Mouse (Mus musculus) embryonic facial prominence, embryonic 14.5 days (tissue): ENCODE data around the gene 9930022D16Rik. TPM values are rescaled to one million over a fixed set of nuclear protein-coding genes. Genes with fewer than 3 reads are reported as not detected.

Experiments used
- ATAC-seq: fragments of 200-750 bp; cut with Nextera tagmentation; 2 replicates; pipeline ENCODE4 v1.8.0; 2017; ENCODE audit warnings: low read depth, moderate number of reproducible peaks, moderate TSS enrichment
- DNase-seq: peaks from one replicate; pipeline ENCODE4 v3.0.0-alpha.2; 2015; ENCODE audit warnings: low spot score
- H3K27ac ChIP-seq: fragments of 300-500 bp; sonication (generic); replicated peaks from 2 replicates; pipeline ENCODE4 v1.5.1; 2014; ENCODE audit warnings: low read depth, mild to moderate bottlenecking, low read length, moderate library complexity
- H3K27me3 ChIP-seq: fragments of 300-500 bp; sonication (generic); replicated peaks from 2 replicates; pipeline ENCODE4 v1.6.1; 2014; ENCODE audit warnings: low read length; ENCODE audit not compliant: control insufficient read depth, insufficient read depth
- H3K36me3 ChIP-seq: fragments of 300-500 bp; sonication (generic); 2 replicates; pipeline ENCODE4 v1.6.1; 2014; ENCODE audit warnings: low read length, mixed read lengths; ENCODE audit not compliant: control insufficient read depth, insufficient read depth
- H3K4me1 ChIP-seq: fragments of 300-500 bp; sonication (generic); 2 replicates; pipeline ENCODE4 v1.6.1; 2014; ENCODE audit warnings: antibody characterized with exemption, low read length; ENCODE audit not compliant: control insufficient read depth, insufficient read depth
- H3K4me2 ChIP-seq: fragments of 300-500 bp; sonication (generic); 2 replicates; pipeline ENCODE4 v1.6.1; 2014; ENCODE audit warnings: low read depth, mild to moderate bottlenecking, low read length, moderate library complexity, mixed read lengths
- H3K4me3 ChIP-seq: fragments of 300-500 bp; sonication (generic); 2 replicates; pipeline ENCODE4 v1.5.1; 2014; ENCODE audit warnings: low read depth, mild to moderate bottlenecking, low read length
- H3K9ac ChIP-seq: fragments of 300-500 bp; sonication (generic); 2 replicates; pipeline ENCODE4 v1.6.1; 2014; ENCODE audit warnings: low read depth, mild to moderate bottlenecking, low read length, moderate library complexity, mixed read lengths
- H3K9me3 ChIP-seq: fragments of 300-500 bp; sonication (generic); 2 replicates; pipeline ENCODE4 v1.6.1; 2016; ENCODE audit warnings: low read length; ENCODE audit not compliant: control insufficient read depth
- WGBS: fragments of 180-500 bp; shearing (Covaris S2); extraction: QIAGEN DNeasy Blood & Tissue Kit; methylation state at CpG from one replicate; pipeline ENCODE4 v1.1.7; 2014; 5-methylcytosine and 5-hydroxymethylcytosine counted together
- polyA plus RNA-seq: library from polyadenylated mRNA; unstranded; fragments of >200 nt; fragmentation: Nextera tagmentation; extraction: Ambion mirVana; gene quantifications from 2 replicates; pipeline ENCODE4 v1.2.1, GENCODE M21; 2014

The 9930022D16Rik gene
- polyA plus RNA-seq, 1 experiment from 2014 or later: 0.08 TPM

GRCm38 (mm10) chr11:109395291-109395690, 18.4 kb upstream of the 9930022D16Rik start:
- H3K27me3 ChIP-seq: no peaks in the 10 kb centered on the region
- no peak overlapping the region for H3K27ac ChIP-seq
- no peak for ATAC-seq
- 87% methylated on average over 9 of the region's 9 CpGs for WGBS
- no peaks in the 10 kb centered on the region for H3K4me1 ChIP-seq
- no peak for DNase-seq
- H3K9me3 ChIP-seq: no peaks in the 10 kb centered on the region
- H3K36me3 ChIP-seq: peaks cover 54% of the 10 kb centered on the region
- H3K9ac ChIP-seq: no peak overlapping the region
- no peak overlapping the region for H3K4me2 ChIP-seq
- H3K4me3 ChIP-seq: no peak overlapping the region

DNA sequence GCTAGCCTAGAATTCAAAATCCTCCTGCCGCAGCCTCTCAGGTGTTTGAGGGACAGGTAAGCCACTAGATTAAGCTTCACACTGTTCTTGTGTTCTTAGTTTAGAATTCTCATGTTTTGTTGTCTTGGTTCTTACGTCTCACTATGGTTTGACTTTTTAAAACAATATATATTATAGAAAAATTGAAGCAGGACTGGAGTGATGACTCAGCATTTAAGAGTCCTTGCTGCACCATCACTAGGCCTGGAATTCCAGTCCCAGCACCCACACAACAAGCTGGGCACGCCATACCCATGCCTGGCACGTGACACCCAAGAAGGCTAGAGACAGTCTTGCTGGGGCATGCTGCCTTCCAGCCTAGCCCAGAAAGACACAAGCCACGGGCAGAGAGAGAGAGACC, 7.3 kb upstream of the 9930022D16Rik start:
- ATAC-seq: no peak
- H3K9ac ChIP-seq: no peak overlapping the region
- WGBS: 83% methylated on average over 5 of the region's 5 CpGs

GRCm38 (mm10) chr11:109410197-109410980, 3.3 kb upstream of the 9930022D16Rik start:
- H3K9ac ChIP-seq: no peak overlapping the region
- no peak overlapping the region for H3K4me3 ChIP-seq
- no peak for ATAC-seq
- H3K36me3 ChIP-seq: no peaks in the 10 kb centered on the region
- no peaks in the 10 kb centered on the region for H3K4me1 ChIP-seq
- no peak for DNase-seq
- no peaks in the 10 kb centered on the region for H3K27me3 ChIP-seq
- no peaks in the 10 kb centered on the region for H3K9me3 ChIP-seq
- 89% methylated on average over 15 of the region's 15 CpGs for WGBS
- no peak overlapping the region for H3K4me2 ChIP-seq
- no peak overlapping the region for H3K27ac ChIP-seq

More for the DNA sequence above, 7.3 kb upstream of the 9930022D16Rik start:
- H3K9me3 ChIP-seq: no peaks in the 10 kb centered on the region
- H3K4me2 ChIP-seq: no peak overlapping the region
- no peaks in the 10 kb centered on the region for H3K36me3 ChIP-seq
- H3K4me3 ChIP-seq: no peak overlapping the region
- no peaks in the 10 kb centered on the region for H3K27me3 ChIP-seq
- H3K4me1 ChIP-seq: no peaks in the 10 kb centered on the region
- no peak overlapping the region for H3K27ac ChIP-seq
- DNase-seq: no peak

- H3K27ac ChIP-seq: no peak overlapping the region
- H3K27me3 ChIP-seq: no peaks in the 10 kb centered on the region
- ATAC-seq (no peak), DNase-seq (no peak)
- WGBS: 87% methylated on average over 5 of the region's 5 CpGs
- H3K36me3 ChIP-seq: no peaks in the 10 kb centered on the region
- no peak overlapping the region for H3K4me3 ChIP-seq
- H3K4me2 ChIP-seq: no peak overlapping the region
- H3K9me3 ChIP-seq: no peaks in the 10 kb centered on the region
- H3K9ac ChIP-seq: no peak overlapping the region
- H3K4me1 ChIP-seq: no peaks in the 10 kb centered on the region
Measured at GRCm38 (mm10) chr11:109414802-109415201, 1.1 kb downstream of the 9930022D16Rik start.

DNA sequence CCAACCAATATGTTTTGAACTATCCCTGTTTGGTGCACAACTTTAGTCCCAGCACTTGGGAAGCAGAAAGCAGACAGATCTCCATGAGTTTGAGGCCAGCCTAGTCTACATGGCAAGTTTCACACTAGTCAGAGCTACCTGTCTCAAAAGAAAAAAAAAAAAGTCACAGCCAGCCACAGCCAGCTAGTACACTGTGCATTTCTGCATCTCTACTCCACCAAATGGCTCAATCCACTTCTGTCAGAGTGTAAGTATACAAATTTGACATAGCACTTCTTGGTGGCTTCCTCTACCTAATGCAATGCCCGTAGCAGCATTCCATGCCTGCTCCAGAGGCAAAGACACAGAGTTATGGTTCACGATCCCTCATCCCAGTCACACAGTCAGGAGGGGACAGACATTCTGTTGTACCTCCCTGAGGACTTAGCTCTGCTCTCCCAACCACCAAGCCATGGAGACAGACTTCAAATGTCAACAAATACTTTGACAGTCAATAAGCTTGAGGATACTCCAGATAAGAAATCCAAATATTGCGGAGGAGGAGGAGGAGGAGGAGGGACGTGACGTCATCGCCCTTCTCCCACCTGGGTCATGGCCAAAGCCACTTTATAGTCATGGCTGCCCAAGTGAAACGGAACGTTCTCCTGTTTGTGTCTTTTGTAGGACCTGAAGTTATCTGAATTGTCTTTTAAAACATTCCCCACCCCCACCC, 3.1 kb downstream of the 9930022D16Rik start:
- DNase-seq (no peak), ATAC-seq (no peak)
- Histone ChIP-seq H3K36me3 (no peaks in the 10 kb centered on the region), H3K4me3 (no peak overlapping the region), H3K4me2 (no peak overlapping the region), H3K27me3 (no peaks in the 10 kb centered on the region), H3K27ac (no peak overlapping the region), H3K4me1 (no peaks in the 10 kb centered on the region), H3K9ac (no peak overlapping the region), H3K9me3 (no peaks in the 10 kb centered on the region)
- 84% methylated on average over 8 of the region's 8 CpGs for WGBS

- Histone ChIP-seq H3K4me1 (no peaks in the 10 kb centered on the region), H3K36me3 (no peaks in the 10 kb centered on the region), H3K9ac (no peak overlapping the region), H3K4me2 (no peak overlapping the region), H3K27ac (no peak overlapping the region), H3K9me3 (peaks cover 5% of the 10 kb centered on the region; the same call in 1 of the 2 replicates), H3K27me3 (no peaks in the 10 kb centered on the region), H3K4me3 (no peak overlapping the region)
- WGBS: 85% methylated on average over 9 of the region's 9 CpGs
- DNase-seq (no peak), ATAC-seq (no peak)
Measured at GRCm38 (mm10) chr11:109417472-109418040, 3.8 kb downstream of the 9930022D16Rik start.

- no peaks in the 10 kb centered on the region for H3K36me3 ChIP-seq
- no peaks in the 10 kb centered on the region for H3K4me1 ChIP-seq
- no peak overlapping the region for H3K4me2 ChIP-seq
- H3K27me3 ChIP-seq: no peaks in the 10 kb centered on the region
- H3K27ac ChIP-seq: no peak overlapping the region
- no peak overlapping the region for H3K4me3 ChIP-seq
- WGBS: 48% methylated on average over 4 of the region's 4 CpGs
- peaks cover 5% of the 10 kb centered on the region; the same call in 1 of the 2 replicates for H3K9me3 ChIP-seq
- H3K9ac ChIP-seq: no peak overlapping the region
- ATAC-seq (no peak), DNase-seq (no peak)
Measured at GRCm38 (mm10) chr11:109419461-109419860, 5.7 kb downstream of the 9930022D16Rik start.

GRCm38 (mm10) chr11:109419961-109420566, 6.3 kb downstream of the 9930022D16Rik start:
- Histone ChIP-seq H3K27ac (no peak overlapping the region), H3K4me3 (no peak overlapping the region), H3K4me1 (no peaks in the 10 kb centered on the region), H3K4me2 (peak overlapping the region; percentile 15; the same call in 1 of the 2 replicates), H3K9ac (no peak overlapping the region), H3K36me3 (no peaks in the 10 kb centered on the region), H3K27me3 (no peaks in the 10 kb centered on the region), H3K9me3 (peaks cover 5% of the 10 kb centered on the region; the same call in 1 of the 2 replicates)
- ATAC-seq (no peak), DNase-seq (no peak)
- WGBS: 40% methylated on average over 16 of the region's 16 CpGs
